Mouse (Mus musculus): ENCODE results near the gene Tmub1.

GRCm38 (mm10) chr5:24427285-24427633 is 20.4 kb downstream of the Tmub1 start:
- TF ChIP-seq POLR2A (IDR thresholded peaks at IDR 0.05; ENCODE audit: low read depth, low read length) (no peak), CTCF (IDR thresholded peaks at IDR 0.05; ENCODE audit: extremely low read depth, insufficient read depth, insufficient read length, insufficient replicate concordance) (no peak)
